Mouse (Mus musculus) megakaryocyte, embryonic 14.5 days (primary cell): ENCODE data around the gene Nacc1.

Experiments used
- FLI1 ChIP-seq: IDR thresholded peaks from 2 replicates; pipeline ENCODE4 v1.6.1; 2012; ENCODE audit warnings: low read length, inconsistent platforms, mixed read lengths
- GATA1 ChIP-seq: IDR thresholded peaks from 3 replicates; pipeline ENCODE4 v1.6.1; 2012; ENCODE audit warnings: mixed read lengths, low read length, inconsistent platforms, borderline replicate concordance

DNA sequence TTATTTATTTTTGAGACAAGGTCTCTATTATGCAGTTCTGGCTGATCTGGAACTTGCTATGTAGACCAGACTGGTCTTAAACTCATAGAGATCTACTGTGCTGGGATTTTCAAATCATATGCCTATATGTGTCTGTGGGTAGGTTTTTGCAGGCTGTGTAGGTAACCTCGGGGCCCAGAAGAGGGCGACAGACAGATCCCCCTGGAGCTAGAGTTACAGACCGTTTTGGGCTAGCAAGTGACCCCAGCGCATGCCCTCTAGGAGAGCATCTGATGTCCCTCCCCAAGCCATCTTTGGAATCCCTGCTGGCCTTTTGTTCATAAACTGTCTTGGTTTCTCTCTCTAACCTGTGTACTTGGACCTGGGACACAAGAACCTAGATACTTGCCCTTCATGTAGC lies 33.1 kb downstream of the Nacc1 start:
- TF ChIP-seq FLI1 (no peak), GATA1 (no peak)
